Mouse (Mus musculus): ENCODE data around the gene C1qbp.

- TF ChIP-seq CTCF (IDR thresholded peaks at IDR 0.05; ENCODE audit: borderline replicate concordance, insufficient read depth, low read depth, low read length) = no peak
- no peak for TF ChIP-seq POLR2A (IDR thresholded peaks at IDR 0.05; ENCODE audit: borderline replicate concordance, insufficient read depth, low read length)
Observed at GRCm38 (mm10) chr11:71001167-71001566, 18.3 kb upstream of the C1qbp start.
